Mouse (Mus musculus): ENCODE measurements around the gene Lrrc45.
A peak's percentile ranks its signal among the peaks of the same experiment; 100 is the strongest.
"Not testable (repeated sequence)": the region's sequence is repeated elsewhere in the genome, so short reads cannot be mapped to it uniquely, and the experiment has no call there.

The Lrrc45 gene

DNA sequence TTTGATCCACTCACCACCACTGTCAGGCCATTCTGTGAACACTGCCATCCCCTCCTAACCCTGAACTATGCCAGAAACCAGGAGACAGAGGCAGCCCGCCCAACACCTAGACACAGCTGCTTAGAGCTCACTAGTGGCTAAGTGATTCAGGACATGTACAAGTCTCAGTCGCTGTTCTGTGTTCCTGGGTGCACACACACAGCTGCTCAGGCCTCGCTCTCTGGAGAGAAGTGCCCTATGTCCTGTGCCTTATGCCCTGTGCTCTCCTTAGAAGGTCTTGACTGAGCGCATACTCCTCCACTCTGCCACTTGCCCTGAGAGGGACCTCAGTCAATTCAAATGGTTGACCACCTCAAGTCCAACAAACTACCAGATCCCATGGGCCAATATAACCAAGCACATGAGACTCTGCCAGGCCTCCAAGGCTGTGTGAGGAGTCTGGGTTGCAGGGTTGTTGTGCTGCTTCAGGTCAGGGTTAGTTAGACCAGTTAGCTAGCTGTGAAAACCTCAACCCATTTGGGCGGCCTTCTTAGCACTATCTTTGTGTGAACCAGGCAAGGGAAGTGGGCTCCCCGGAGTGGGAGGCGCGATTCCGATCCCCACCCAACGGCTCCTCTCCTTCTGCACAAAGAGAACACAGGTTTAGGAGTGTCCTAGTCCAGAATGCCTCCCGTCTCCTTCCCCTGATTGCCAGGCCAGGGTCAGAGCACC lies 15.0 kb downstream of the Lrrc45 start:
- DNase-seq = no peak

DNA sequence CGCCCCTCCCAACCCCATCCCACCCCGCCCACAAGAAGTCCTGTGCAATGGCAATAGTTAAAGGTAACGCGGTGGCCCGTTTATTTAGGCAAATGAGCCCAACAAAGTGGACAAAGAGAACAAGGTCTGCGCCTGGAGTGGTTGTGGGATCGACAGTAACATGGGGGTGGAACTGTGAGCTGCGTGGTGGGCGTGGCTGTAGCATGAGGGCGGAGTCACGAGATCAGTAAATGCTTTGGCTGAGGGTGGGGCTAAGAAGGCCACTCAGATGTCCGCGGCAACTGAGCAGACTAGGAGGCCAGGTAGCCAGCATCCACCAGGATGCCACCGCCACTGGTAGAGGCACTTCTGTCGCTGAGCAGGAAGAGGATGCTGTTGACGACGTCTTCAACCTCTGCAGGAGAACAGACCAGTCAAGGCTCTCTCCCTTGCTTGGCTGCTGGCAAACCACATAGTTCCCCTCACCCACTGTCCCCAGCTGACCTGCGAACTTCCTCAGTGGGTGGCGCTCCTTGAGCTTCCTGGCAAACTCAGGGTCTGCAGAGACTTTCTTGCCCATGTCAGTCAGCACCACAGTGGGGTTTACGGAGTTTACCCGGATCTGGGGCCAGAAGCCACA lies 15.8 kb downstream of the Lrrc45 start:
- DNase-seq = not testable (repeated sequence)

DNA sequence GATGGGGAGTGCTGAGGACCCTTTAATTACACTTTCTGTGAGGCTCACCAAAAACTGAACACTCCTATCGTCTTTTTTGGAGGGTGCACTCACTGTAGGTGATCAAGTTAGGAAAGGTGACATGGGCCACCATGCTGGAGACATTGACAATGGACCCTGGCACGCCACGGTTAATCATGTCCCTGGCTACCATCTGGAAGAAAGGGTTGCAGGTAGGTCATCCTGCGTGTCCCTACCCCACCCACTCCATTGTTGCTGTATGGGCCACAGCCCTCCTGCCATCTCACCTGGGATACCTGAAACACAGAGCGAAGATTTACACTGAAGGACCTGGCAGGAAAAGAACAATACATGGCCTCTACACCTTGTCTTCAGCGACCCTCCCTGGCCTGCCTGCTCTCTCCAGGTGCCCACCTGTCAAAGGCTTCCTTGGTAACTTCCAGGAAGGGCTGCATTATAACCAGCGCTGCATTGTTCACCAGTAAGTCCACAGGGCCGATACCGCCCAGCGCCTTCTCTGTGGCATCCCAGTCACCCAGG lies 16.7 kb downstream of the Lrrc45 start:
- no peak for DNase-seq

DNA sequence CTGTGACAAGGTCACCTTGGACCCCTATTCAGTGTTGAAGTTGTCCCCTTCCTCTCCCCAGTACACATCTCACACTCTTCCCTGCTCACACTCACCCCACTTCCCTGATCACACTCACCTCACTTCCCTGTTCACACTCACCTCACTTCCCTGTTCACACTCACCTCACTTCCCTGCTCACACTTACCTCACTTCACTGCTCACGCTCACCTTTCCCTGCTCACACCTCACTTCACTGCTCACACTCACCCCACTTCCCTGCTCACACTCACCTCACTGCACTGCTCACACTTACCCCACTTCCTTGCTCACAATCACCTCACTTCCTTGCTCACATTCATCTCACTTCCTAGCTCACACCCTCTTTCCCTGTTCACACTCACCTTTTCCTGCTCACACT lies 17.7 kb downstream of the Lrrc45 start:
- DNase-seq = no peak

DNA sequence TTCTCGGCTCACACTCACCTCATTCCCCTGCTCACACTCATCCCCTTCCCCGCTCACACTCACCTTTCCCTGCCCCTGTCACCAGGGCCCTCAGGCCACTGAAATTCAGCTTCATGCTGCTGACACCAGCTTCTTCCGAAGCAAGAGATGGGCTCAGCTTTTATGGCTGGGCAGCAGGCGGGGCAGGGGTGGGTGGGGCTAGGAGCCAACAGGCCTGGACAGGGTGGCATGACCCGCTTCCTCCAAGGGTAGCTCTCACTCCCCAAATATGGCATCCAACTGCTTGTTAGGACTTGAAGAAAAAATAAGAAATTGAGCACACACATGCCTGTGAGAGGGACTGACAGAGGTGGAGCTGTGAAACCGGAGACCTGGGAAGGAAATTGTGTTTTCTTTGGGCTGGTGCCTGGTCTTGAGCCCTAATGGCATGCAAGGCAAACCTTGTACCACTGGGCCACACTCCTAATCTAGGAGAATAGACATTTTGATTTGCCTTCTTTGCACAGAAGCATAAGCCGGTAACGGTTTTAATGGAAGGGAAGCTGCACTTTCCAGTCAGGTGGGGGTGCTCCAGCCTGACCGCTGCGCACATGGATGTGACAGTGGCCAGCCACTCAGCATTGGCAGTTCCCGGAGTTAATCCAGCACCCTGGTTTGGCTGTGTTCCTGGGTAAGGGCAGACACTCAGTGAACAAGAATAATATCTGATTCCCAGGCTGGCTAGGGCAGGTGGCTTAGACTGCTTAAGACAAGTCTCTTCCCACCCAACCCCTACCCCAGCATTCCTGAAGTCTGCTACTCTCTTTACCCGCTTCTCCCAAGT lies 18.3 kb downstream of the Lrrc45 start, which contains the start of gene Cbr2:
TSS of gene Cbr2 (minus strand) at position 257 of the 823 bp plus-strand sequence.
- DNase-seq = no peak

DNA sequence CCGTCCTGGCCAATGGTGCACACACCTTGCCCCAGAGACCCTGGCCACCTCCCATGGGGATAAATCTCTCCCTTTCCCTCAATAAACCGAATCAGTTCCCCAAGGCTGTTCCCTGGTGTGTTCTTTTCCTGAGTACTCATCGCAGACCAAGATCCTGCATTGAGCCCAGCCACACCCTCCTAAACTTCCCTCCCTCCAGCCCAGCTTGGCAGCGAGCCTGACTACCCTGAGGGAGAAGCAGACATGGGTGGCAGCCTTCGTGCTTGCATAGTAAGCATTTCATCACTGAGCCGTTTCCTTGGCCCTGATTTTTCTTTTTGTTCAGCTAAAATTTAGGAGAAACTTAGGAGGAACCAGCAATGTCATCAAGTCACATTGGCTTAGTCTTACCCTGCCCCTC lies 19.8 kb downstream of the Lrrc45 start:
- DNase-seq = no peak

DNA sequence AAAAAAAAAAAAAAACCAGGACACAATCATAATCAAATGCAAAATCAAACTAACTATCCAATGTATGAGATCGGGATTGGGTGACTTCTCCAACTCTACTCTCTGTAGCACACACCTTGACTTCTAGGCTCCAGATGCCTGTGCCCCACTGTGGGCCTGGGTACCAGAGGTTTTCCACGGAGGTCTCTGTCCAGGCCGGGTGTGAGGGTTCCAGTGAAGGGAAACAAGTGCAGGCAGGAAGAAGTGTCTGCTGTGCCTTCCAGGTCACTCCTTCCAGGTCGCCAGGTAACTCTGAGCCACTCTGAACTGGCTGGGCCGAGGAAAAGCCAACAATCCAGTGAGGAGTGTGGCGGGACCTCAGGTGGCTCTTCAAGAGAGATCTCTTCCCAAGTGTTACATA lies 22.7 kb downstream of the Lrrc45 start:
- no peak for DNase-seq

DNA sequence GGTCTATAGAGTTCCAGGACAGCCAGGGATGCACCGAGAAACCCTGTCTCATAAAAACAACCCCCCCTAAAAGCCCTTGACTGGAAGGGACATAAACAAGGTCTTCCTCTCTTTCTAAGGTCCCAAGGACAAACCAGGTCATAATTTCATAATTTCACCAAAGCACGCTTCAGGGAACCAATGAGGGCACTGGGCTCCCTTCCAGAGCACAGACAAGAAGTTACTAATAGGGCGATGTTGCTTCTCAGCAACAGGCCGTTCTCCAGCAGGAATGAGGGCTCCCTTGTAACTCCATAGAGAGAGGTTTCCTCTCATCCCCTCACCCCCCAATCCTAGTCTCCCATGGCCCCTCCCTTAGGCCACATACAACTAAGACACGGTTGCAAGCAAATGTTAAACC lies 27.3 kb downstream of the Lrrc45 start:
- no peak for DNase-seq

DNA sequence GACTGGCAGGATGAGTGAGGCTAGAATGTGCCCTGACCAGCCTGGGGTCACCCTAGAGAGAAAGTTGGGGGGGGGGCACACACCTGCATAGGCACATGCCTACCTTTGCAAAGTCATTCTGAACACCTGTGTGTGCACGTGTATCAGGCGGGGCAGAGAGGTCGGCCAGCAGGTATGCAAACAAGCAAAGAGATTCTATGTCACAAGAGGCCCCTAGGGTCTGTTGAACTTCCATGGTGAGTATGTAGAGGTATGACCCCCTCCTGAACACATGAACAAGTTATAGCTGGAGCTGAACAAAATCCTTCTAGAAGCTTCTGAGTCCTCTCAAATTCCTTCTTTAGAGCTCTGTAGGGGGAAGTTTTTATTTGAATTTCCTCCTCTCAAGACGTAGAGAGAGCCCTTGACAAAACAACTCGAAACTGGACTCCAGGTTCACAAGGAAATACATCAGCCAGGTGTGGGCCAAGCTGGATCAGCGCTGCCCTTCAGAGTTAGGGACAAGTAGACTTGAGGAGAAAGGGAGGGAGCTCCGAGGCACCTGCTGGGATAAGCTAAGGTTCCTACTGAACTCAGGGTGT lies 30.5 kb downstream of the Lrrc45 start:
- DNase-seq = no peak

DNA sequence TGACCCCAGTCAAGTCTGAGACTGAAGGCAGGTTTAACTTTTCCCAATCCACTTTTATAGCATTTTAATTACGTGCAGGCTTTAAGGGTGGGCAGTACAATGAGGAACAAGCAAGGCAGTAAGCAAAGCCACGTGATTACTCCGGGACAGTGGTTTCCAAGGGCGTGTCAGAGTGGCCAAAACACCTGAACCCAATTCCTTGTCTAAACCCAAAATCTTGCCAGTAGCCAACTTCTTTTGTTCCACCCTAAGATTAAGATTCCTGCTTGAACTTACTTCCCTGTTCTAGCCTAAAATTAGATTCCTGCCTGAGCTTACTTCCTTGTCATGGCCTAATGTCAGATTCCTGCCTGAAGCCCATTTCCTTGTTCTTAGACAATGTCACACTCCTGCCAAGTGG lies 34.2 kb downstream of the Lrrc45 start:
- DNase-seq = no peak

DNA sequence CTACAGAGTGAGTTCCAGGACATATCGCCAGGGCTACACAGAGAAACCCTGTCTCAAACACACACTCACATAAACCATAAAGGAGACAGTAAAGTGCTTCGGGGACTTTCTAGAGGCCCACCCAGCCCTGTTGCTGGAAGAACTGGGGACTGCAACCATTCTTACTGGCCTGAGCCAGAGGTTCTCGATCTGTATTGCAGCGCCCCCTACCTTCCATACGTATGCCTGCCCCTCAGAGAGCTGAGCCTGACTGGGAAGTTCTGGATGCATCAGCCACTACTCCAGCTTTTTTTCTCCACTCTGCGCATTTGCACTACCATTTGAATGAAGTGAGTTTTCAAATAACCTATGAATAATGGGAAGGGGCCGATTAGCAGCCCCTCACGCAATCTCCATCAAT lies 35.7 kb downstream of the Lrrc45 start:
- peak; percentile 25 to 34 for DNase-seq

DNA sequence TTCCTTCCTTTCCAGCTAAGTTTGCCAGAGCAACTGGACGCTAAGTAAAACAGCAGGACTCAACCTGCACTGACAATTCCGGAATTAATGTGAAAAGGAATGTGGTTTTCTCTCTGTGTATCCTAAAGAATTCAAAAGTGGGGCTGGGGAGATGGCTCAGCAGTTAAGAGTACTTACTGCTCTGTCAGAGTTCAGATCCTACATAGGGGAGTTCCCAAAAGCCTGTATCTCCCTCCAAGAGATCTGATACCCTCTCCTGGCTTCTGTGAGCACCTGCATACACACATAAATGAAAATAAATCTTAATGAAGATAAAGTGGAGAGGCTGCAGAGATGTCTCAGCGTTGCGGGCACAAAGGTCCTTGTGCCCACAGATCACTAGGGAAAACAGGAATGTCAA lies 37.9 kb downstream of the Lrrc45 start:
- no peak for DNase-seq

DNA sequence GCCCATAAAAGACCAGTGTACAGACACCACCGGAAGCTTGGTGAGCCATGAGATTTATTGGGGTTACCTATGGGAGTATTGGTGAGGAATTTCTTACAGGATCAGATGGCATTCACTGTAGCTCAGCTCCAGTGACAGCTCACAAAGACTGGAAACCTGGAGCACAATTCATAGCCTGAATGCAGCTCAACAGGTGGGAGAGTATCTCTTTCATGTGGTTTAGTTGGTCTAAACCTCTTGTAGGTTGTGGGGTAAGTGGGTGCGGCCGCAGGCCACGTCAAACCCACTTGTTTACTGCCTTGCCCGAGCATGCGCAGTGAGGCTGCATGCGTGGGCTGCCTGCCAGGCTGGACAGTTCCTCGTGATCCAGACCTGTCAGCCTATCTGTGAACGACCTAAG lies 46.5 kb downstream of the Lrrc45 start:
- no peak for DNase-seq

DNA sequence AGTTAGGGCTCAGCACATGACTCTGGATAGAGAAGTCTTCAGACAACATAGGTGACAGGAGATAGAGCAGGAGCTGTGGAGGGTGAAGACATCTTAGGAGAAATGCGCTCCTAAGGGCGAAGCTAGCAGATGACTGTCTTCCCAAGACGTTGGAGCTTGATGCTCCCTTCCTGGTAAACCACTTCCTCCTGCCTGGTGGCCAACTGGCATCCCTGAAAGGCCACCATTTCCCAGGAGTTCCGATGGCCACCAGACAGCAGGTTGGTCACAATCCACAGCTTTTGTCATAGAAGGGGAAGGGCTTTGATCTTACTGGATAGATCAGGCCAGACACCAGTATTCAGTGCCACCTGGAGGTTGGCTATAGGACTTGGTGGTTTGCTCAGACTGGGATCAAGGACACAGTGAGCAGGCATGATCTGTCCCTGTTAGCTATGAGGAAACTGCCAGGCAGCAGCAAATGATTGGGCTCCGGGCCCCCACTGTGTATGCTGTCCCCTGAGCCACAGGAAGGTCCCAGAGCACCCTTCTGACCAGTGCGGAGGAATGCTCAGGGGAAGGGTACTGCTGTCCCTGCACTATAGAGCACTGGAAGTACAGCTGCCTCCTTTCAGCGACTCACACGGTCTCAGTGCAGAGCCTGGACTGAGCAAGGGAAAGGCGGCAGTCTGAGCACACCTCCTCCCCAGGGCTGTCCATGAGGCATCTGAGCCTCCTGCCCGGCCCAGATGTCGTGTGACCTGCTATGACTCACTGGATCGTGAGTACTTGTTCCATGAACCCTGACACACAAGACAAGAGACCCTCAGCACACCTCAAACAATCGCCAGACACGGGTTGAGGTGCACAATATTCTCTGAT lies 48.3 kb downstream of the Lrrc45 start:
- DNase-seq = no peak

DNA sequence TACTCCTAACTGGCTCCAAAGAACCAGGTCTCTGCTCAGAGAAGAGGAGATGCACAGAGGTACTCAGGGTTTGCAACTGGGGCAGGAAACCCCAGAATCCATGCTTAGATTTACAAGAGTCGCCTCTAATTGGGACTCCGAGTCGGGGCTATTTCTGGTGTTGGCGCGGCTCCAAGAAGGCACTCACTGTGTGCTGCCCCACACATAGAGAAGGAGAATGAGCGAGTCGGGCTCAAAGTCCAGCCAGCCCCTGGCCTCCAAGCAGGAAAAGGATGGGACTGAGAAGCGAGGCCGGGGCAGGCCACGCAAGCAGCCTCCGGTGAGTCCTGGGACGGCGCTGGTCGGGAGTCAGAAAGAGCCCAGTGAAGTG lies 48.9 kb downstream of the Lrrc45 start, which contains the start of gene Hmga1b:
TSS of gene Hmga1b (plus strand) at position 123 of the 370 bp plus-strand sequence.
- not testable (repeated sequence) for DNase-seq

DNA sequence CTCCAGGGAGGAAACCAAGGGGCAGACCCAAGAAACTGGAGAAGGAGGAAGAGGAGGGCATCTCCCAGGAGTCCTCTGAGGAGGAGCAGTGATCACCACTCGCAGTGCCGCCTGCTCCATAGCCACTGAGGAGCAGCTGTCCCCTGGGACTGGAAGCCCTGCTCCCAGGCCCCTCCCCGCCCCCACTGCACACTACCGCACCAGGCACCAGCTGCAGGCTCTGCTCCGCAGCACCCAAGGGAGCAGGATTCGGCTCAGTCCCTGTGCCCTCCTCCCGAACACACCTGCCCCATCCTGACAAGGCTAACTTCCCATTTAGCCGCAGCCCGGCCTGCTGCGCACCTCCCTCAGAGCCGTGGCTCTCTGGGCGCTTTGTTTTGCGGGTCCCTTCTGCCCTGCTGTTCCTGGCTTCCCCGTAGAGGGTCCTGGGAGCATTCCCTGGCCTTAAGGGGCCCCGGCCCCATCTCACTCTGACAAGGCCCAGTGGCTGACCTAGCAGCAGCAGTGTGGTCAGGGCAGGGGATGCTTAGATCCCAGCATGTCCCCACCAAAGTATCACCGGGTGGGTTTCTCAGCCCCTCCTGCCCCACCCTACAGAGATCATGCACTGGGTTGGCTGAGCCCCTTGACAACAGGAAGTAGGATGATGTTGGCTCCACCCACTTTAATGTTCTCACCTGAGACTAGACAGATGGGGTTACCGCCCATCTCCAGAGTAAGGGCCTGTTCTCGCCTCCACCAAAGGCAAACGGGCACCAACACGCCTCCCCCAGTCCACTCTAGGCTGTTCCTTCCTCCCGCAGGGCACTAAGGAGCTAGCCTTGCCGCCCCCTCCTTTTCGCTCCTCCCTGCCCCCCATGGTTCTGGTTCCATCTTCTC lies 49.6 kb downstream of the Lrrc45 start:
- not testable (repeated sequence) for DNase-seq

DNA sequence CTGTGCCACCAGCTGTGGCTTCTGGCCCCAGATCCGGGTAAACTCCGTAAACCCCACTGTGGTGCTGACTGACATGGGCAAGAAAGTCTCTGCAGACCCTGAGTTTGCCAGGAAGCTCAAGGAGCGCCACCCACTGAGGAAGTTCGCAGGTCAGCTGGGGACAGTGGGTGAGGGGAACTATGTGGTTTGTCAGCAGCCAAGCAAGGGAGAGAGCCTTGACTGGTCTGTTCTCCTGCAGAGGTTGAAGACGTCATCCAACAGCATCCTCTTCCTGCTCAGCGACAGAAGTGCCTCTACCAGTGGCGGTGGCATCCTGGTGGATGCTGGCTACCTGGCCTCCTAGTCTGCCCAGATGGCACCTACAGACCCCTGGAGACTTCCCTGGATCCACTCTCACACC lies 53.3 kb downstream of the Lrrc45 start:
- DNase-seq = not testable (repeated sequence)

DNA sequence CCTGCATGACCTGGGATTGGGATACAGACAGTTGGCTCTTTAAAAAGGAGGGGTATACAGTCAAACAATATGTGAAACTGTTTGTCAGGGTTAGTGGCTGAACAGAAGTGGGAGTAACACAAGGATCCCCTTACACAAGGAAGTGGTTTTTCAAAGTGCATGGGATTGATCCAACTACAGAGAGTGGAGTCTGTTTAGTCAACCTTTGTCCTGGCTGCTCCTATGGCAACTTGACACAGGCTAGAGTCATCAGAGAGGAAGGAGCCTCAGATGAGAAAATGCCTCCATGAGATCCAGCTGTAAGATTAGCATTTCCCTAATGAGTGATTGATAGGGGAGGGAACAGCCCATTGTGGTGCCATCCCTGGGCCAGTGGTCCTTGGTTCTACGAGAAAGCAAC lies 54.5 kb downstream of the Lrrc45 start:
- no peak for DNase-seq

All from thymus, postnatal 36 days (tissue).